Mouse (Mus musculus) testis, postnatal 14 days (tissue): ENCODE results near the gene Atf6b.

Experiments
- DNase-seq: peaks from one replicate; pipeline ENCODE4 v3.0.0; 2021; ENCODE audit warnings: low spot score

Atf6b gene

DNA sequence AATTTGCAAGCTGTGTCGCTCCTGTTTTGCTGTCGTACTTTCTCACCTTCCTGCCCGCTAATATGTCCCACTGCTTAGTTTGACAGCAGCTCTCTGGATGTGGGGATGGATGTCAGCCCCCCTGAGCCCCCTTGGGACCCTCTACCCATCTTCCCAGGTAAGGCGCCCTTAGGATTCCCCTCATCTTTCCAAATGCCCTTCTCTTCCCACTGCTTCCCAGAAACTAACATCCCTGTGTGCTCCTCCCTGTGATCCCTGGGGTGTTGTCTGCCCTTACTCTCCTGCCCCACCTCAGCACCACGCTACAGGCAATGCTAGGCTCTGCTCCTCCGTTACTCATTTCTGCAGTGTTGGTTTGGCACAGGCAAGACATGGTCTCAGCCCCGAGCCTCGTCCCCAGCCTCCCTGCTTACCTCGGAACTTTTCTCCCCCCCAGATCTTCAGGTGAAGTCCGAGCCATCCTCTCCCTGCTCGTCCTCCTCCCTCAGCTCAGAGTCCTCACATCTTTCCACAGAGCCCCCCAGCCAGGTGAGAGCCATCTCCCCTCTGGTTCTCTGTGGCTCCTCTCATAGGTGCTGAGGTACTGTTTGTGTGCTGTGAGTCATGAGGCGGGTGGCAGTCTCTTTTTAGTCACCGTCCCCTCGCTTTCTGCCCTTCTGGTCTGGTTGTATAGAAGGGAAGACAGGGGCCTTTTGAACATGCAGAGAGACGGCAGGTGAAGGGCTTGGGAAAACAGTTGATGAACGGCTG, 1.4 kb downstream of the Atf6b start:
- no peak for DNase-seq

DNA sequence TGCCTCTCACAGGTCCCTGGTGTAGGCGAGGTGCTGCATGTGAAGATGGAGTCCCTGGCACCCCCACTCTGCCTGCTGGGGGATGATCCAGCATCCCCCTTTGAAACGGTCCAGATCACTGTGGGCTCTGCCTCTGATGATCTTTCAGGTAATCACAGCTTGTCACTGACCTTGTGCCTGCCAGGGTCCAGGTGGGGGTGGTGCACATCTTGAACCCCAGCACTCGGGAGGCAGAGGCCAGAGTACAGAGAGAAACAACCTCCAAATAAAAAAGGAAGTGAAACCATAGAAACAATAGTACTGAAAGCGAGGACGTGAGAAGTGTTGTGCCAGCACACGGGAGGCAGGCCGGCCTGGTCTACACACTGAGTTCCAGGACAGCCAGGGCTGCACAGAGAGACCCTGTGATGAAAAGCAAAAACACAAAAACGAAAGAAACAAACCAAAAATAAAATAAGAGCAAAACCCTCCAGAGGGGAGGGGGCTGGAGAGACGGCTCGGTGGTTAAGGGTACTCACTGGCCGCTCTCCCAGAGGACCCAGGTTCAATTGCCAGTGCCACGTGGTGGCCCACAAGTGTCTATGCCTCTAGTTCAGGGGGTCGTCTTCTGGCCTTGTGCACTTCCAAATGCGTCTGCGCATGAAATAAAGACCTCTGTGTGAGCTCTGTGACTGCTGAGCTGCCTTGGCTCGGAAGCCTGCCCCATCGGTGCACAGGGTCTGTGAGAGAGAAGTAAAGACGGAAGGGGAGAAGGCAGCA, 2.3 kb downstream of the Atf6b start:
- DNase-seq = no peak

DNA sequence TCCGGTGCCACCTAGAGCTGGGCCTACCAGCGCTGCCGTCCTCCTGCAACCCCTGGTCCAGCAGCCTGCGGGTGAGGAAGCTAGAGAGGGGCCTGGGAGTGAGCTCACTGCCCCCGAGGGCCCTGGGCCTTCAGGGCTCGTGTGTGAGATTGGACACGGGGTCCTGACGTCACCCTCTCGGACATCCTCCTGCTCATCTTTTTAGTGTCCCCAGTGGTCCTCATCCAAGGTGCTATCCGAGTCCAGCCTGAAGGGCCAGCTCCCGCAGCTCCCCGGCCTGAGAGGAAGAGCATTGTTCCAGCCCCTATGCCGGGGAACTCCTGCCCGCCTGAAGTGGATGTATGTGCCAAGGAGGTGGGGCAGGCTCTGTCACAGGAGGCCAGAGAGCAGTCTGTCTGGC, 3.8 kb downstream of the Atf6b start:
- no peak for DNase-seq

DNA sequence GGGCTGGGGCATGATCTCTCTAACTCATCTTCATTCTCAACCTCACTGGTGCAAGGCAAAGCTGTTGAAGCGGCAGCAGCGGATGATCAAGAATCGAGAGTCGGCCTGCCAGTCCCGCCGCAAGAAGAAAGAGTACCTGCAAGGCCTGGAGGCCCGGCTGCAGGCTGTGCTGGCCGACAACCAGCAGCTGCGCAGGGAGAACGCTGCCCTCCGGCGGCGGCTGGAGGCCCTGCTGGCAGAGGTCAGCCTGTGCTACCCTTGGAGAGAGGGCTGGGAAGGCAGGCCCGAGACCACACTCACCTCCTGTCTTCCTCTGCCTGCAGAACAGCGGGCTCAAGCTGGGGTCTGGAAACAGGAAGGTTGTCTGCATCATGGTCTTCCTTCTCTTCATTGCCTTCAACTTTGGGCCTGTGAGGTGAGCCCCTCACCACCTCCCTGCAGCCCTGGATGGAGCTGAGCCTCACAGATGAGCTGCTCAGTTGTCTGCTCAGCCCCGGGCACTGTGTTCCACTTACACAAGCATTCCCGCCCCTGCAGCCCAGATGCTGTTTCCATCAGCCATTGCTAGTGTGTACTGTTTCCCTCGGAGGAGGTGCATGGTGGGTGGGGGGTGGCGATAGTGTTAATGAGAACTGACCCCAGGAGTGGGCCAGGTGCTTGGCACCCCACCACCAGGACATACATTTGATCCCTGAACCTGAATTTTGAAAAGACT, 4.7 kb downstream of the Atf6b start:
- no peak for DNase-seq

GRCm38 (mm10) chr17:34652546-34652945, 5.6 kb downstream of the Atf6b start:
- DNase-seq = no peak

GRCm38 (mm10) chr17:34652985-34653384, 6.0 kb downstream of the Atf6b start:
- no peak for DNase-seq

GRCm38 (mm10) chr17:34653746-34654285, 6.9 kb downstream of the Atf6b start:
- no peak for DNase-seq

GRCm38 (mm10) chr17:34654392-34654791, 7.4 kb downstream of the Atf6b start:
- no peak for DNase-seq

- DNase-seq = no peak
Measured at GRCm38 (mm10) chr17:34655160-34655559, 8.2 kb downstream of the Atf6b start.

DNA sequence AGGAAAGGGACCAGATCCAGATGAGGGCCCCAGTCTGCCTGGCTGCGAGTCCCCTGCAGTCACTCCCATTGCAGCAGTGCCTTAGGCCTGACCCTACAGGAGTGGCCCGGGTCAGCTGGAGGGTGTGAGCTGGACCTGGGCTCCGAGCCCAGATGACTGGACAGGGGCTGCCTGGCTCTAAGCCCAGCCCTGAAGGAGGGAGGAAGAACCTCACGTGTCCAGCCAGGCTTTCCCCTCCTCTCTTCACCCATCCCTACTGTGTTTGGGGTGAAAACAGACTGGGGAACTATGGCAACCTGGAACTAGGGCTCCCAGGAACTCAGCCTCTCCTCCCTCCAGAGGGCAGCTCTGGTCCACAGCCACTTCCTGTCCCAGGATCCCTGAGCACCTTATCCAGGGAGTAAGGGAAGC, 8.6 kb downstream of the Atf6b start:
- DNase-seq = peak; percentile 79

GRCm38 (mm10) chr17:34656666-34657065, 9.7 kb downstream of the Atf6b start:
- no peak for DNase-seq

DNA sequence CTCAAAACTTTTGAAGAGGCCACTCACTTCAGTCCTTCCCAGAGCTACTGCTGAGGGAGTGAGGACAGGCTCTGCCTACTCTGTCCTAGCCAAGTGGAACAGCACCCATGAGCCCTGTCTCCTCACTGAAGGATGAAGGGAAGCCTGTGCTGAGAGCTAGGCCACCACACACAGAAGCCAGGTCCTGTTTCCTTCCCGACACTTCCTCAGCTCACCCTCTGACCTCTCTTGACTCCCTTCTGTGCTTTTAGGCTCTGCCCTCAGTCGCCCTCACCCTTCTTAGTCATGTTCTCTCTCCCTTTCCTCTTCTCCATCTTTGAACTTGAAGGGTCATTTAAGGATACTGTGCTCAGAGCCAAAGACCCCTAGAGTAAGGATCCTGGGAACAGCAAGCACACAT, 10.3 kb downstream of the Atf6b start:
- DNase-seq = no peak

DNA sequence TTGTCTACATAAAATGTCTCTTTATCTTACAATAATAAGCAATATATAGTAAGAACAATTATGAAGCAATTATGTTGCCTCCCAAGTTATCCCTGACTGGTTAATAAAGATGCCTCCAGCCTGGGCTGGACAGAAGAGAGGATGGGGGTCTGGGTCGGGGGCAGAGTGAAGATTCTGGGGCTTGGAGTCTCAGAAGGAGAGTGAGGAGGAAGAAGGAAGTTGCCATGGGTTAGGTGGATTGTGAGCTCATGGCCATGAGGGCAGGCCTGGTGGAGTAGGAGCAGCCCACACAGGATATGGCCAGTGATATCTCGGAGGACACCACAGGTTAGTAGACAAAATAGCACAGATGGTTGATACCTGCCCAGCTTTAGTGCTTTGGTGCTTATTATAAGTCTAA, 11.2 kb downstream of the Atf6b start:
- no peak for DNase-seq

DNA sequence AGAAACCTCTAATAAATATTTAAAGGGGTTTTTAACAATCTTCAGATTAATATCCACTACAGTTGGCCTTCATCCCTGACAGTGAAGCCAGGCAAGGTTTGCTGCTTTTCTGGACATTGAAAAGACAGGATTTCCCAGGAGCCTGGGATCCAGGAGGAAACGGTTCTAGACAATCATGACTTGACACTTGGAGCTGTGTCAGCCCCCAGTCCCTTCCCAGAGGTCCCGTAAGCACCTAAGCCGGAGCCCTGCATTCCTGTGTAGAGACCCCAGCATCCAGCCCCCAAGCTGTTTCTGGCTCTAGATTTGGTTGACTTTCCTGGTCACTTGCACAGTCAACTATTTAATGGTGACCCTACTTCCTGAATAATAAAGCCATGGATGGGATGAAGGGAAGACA, 11.6 kb downstream of the Atf6b start:
- DNase-seq = no peak

DNA sequence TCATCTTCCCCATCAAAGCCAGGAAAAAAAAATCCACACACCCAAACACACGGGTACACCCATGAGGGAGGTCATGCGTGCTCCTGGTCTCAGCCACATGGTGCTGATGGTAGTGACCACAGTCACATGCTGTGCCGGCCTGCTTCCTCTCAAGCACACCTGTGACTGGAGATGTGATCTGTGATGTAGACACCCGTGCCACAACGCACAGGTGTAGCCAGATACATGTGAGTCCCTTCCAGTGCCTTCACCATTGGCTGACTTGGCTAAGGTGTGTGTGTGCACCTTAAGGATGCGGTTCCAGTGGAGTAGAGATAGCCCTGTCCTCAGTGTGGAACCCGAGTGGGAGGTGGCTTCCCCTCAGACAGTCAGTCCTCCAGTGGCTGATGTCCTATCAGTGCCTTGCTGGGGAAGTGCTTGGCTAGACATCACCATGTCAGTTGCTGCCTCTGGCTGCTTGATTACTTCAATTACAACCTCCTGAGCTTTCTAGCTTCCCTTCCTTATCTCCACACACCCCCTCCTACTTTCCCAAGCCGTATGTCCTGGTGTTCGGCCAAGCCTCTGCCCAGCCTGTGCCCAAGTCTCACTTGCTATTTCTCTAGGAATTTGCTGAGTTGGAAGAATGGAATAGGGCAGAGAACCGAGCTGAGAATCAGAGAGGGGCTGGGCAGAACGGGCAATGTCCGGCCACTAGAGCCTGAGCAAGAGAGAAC, 12.4 kb downstream of the Atf6b start:
- no peak for DNase-seq

GRCm38 (mm10) chr17:34659897-34660214, 12.9 kb downstream of the Atf6b start:
- no peak for DNase-seq

DNA sequence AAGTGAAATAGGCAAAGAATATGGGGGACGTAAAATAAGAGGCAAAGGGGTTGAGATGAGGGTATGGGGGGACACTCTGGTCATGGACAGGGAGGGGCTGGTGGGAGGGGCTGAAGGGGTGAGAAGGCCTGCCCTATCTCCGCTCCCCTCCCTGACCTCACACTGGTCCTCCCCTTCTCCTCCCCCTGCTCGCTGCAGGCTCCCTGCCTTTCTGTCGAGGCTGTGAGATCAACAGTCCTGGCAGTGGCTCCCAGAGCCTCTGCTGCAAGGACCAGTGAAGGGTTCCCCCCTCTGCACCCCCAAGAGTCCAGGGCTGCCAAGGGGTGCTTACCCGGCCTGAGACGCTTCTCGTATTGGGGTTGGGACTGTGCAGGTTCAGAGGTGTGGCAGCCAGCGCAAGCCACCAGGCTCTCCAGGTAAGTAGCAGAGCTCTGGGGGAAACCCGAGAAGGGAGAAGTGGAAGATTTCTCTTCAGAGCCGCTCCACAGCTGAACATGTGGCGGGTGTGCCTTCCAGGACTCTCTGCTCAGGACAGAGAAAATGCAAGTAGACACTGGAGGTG, 13.4 kb downstream of the Atf6b start:
- DNase-seq = no peak

- DNase-seq = no peak
Measured at GRCm38 (mm10) chr17:34661121-34661591, 14.2 kb downstream of the Atf6b start.

DNA sequence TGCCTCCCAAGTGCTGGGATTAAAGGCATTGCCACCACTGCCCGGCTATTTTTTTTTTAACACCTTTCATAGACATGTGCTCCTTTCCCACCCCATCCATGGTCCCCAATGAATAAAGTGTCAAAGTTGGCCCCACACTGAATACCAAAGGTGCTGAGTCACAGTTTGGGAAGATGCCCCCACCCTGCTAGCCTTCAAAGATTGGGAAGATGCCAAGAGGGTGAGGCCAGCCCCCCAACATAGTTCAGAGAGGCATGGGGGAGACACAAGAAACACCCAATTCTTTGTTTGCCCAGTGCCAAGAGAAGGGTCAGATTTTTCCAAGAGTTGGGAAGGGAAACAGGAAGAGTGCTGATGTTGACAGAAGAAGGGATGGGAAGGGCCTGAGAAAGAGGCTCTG, 15.5 kb downstream of the Atf6b start:
- no peak for DNase-seq

DNA sequence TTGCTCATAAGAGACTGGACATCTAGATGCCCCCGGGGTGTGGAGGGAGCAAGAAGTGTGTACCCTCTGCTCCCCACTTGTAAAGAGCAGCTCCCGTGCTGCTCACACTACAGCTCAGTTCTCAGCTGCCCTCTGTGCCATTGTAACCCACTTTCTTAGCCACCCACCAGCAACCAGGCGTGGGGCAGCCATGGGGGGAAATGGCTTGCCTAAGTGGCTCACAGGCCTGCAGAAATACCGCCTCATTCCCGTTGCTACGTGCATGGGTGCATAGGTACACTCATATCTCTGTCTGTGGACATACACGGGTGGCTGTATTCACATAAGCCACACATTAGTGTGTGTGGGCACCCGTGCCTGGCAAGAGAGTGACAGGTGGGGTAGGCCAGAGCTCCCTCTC, 16.0 kb downstream of the Atf6b start:
- no peak for DNase-seq

DNA sequence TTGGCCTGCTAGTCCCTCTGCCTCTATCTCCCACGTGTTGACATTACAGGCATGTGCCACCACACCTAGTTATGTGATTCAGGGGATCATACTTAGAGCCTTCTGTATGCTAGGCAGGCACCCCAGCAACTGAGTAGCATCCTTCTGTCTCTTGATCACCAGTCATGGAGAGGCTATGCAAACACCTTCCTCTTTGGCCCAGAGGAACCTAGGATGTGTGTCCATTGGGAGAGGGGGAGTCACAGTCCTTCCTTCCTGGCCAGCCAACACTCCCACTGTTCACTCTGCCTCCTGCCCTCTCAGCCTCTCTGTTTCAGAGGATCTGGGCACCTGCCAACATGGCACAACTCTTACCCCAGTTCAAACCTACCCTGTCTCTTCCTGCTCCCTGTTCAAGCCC, 16.6 kb downstream of the Atf6b start:
- no peak for DNase-seq

DNA sequence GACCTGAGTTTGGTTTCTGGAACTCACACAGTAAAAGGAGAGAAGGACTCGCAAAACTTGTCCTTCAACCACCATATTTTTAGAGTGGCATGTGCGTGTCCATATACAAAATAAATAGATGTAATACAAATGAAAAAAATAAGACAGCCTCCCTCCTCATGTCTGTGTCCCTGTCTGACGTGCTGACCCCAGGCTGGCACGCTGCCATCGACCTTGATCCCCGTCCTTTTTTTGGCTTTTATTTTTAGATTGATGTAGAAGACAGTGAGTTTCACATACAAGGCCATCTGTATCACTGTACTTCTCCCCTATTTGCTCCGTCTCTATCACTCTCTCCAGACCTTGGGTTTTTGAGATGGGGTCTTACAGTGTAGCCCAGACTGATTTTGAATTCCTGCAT, 17.5 kb downstream of the Atf6b start:
- DNase-seq = no peak
